Mouse (Mus musculus) heart, postnatal 25 days (tissue): ENCODE data around the gene Faap24. TPM values are rescaled to one million over a fixed set of nuclear protein-coding genes. Genes with fewer than 3 reads are reported as not detected.

Experiments
- DNase-seq: peaks from one replicate; pipeline ENCODE4 v3.0.0; 2022; ENCODE audit warnings: low spot score
- intact Hi-C: fragments of 180-260 bp; cut with DNase I; formaldehyde crosslinking; loops from one replicate; pipeline ENCODE4 v1.15.1; 2025
- total RNA-seq, 2 experiments: library from RNA; stranded (reverse); gene quantifications; 2 replicates each; pipeline ENCODE4 v1.2.3; 2021

Faap24 gene
- 1 to 10 TPM; 1.6 to 2.1 TPM for total RNA-seq

GRCm38 (mm10) chr7:35396542-35397168, at the start of gene Faap24, which contains the start of gene Cep89:
TSS of gene Faap24 (minus strand) at chr7:35396836.
TSS of gene Cep89 (plus strand) at chr7:35397035.
- peak; percentile 90 for DNase-seq
- intact Hi-C loops: loop anchor here (10.0 kb wide), 1 partner anchor 248 kb away; the partner anchor contains the start of gene Pdcd5

GRCm38 (mm10) chr7:35435266-35435665, 38.6 kb upstream of the Faap24 start:
- intact Hi-C loops: no loop called here

GRCm38 (mm10) chr7:35428146-35428545, 31.5 kb upstream of the Faap24 start:
- intact Hi-C loops: no loop called here

More at GRCm38 (mm10) chr7:35435266-35435665, 38.6 kb upstream of the Faap24 start:
- DNase-seq: no peak

DNA sequence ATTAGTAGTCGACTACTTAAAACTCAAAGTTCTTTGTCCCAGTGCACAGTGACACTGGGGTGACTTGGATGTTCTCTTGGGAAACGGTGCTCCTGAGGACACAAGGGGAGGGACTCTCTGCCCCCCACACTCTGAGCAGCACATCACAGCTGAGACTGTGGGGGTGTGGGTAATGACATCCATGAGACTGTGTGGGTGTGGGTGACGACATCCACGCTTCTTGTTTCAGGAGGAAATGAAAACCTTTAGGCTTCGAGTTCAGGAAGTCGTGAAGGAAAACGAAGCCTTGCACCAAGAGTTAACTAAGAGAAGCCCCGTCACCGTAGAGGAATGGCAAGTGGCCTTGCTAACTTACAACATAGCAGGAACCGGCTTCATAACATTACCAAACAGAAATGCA, 26.4 kb upstream of the Faap24 start:
- intact Hi-C loops: no loop called here
- no peak for DNase-seq

More at GRCm38 (mm10) chr7:35428146-35428545, 31.5 kb upstream of the Faap24 start:
- no peak for DNase-seq

DNA sequence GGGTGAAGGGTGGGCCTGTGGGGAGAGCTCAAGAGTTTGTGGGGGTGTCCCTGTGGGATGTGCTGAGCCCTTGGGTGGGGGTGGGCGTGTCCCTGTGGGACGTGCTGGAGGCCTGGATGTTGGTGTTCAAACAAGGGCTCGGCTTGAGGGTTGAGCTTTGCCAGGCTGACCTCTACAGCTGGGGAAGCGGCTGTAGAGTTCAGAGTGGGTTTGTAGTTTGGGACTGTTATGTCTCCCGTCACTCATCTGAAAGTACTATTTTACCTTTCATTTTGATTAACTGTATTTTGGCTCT, 20.0 kb upstream of the Faap24 start:
- intact Hi-C loops: no loop called here
- no peak for DNase-seq

- intact Hi-C loops: no loop called here
- DNase-seq: no peak
Measured at GRCm38 (mm10) chr7:35415801-35416653, 19.4 kb upstream of the Faap24 start.

DNA sequence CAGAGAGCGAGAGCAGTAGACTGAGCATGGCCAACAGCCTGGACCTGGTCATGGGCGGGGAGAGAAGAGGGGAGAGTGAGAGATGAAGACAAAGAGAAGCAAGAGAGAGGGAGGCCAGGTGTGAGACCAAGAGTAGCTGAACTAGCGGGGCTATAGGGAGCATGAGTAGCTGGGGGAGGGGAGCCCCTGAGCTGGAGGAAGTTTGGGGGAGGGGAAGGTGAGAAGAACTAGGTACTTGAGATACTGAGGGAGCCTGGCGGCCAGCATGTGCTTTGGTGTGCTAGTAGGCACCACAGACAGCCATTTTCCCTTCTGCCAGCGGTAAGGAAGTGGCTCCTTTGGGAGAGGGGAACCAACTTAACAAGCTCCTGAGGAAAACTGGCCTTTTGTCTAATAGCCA, 18.6 kb upstream of the Faap24 start:
- intact Hi-C loops: no loop called here
- DNase-seq: no peak

- DNase-seq: no peak
- intact Hi-C loops: no loop called here
Measured at GRCm38 (mm10) chr7:35401169-35401568, 4.5 kb upstream of the Faap24 start.

GRCm38 (mm10) chr7:35395734-35396456, 741 bp downstream of the Faap24 start:
- no peak for DNase-seq
- intact Hi-C loops: loop anchor here (2.0 to 10.0 kb wide), 2 partner anchors 59 to 249 kb away; partner anchors contain the start of gene Pdcd5

GRCm38 (mm10) chr7:35392935-35393334, 3.7 kb downstream of the Faap24 start:
- intact Hi-C loops: loop anchor here (5.0 to 10.0 kb wide), 3 partner anchors 76 to 252 kb away; partner anchors contain the start of genes Gpatch1 and Pdcd5
- DNase-seq: no peak

DNA sequence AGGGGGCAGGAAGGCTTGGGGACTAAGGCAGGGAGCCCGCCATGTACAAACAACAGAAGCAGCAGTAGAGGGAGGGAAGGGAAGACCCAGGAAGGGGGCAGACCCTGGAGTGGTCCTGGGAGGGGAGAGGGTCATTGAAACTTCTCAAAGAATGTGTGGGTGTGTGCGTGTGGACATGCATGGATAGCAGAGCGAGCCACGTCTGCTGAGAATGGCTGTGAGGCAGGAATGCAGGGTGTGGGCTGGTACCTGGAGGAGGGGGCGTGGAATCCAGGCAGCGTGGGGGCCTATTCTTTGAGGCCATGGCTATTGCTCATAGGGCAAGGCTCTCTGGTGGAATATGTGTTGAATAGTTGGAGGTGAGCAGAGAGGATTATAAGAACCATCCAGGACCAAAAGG, 7.9 kb downstream of the Faap24 start:
- no peak for DNase-seq
- intact Hi-C loops: no loop called here

GRCm38 (mm10) chr7:35386525-35386952, 10.1 kb downstream of the Faap24 start:
- no peak for DNase-seq
- intact Hi-C loops: no loop called here

DNA sequence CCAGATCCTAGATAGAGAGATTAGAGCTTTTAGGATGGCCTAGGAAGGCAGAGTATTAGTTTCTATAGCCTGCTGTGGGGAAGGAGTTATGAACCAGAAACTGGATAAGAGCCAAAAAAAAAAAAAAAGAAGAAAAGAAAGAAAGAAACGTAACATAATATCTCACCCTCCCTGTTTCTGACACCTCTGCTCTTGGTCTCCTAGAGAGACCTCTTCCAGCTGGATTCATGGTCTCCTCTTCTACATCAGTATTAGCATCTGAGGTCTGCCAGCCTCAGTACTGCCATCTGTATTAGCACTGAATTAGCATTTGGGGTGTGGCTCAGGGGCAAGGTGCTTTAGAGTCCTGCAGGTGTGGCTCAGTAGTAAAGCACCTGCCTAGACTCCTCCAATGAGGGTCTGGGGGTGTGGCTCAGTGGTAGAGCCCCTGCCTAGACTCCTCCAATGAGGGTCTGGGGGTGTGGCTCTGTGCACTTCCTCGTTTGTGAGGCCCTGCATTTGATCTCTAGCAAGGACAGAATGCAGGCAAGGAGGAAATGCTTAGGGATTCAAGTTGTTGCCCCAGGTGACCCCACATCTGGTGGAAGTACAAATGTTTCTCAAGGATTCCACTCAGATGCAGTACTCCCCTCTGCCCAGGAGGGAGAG, 13.8 kb downstream of the Faap24 start:
- no peak for DNase-seq
- intact Hi-C loops: no loop called here

DNA sequence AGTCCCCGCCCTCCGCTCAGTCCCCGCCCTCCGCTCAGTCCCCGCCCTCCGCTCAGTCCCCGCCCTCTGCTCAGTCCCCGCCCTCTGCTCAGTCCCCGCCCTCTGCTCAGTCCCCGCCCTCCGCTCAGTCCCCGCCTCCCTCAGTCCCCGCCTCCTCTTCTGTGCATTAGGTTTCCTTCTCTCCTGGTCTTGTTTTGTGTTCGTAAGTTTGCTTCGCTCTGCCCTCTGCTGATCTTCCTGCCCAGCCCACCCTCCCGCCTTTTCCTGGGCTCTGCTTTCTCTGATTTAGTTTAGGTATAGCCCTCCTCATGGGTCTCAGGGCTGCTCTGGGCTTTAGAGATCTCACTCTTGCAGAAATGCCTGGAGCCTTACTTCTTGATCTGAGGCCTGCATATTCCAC, 14.8 kb downstream of the Faap24 start:
- no peak for DNase-seq
- intact Hi-C loops: no loop called here

GRCm38 (mm10) chr7:35380351-35380750, 16.3 kb downstream of the Faap24 start:
- DNase-seq: no peak

DNA sequence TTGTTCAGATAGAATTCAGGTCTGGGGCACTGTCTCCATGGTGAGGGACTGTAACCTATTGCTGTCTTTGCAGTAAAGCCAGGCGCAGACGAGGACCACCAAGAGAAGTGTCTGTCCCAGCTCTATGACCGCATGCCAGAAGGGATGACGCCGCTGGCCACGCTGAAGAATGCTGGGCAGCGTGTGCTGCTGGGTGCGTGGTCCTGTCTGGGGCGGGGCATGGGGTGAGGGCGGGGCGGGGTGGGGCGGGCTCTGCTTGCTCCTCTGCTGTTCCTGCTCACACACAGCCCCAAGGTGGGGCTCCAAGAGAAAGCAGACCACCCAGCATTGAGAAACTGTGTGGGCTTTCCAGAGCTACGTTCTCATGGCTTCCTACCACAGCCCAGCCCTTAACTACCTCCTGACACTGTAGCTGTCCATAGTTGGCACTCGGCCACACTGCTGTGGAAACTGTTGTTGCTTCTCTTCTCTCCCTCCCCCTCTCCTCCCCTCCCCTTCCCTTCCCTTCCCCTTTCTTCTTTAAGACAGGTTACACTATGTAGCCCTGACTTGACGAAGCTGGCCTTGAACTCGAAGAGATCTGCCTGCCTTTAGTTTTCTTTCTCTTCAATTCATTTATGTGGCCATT, 17.0 kb downstream of the Faap24 start:
- no peak for DNase-seq
- intact Hi-C loops: no loop called here

More at GRCm38 (mm10) chr7:35380351-35380750, 16.3 kb downstream of the Faap24 start:
- intact Hi-C loops: no loop called here

GRCm38 (mm10) chr7:35376623-35377022, 20.0 kb downstream of the Faap24 start:
- no peak for DNase-seq
- intact Hi-C loops: no loop called here

GRCm38 (mm10) chr7:35374265-35374664, 22.4 kb downstream of the Faap24 start:
- DNase-seq: no peak
- intact Hi-C loops: no loop called here

DNA sequence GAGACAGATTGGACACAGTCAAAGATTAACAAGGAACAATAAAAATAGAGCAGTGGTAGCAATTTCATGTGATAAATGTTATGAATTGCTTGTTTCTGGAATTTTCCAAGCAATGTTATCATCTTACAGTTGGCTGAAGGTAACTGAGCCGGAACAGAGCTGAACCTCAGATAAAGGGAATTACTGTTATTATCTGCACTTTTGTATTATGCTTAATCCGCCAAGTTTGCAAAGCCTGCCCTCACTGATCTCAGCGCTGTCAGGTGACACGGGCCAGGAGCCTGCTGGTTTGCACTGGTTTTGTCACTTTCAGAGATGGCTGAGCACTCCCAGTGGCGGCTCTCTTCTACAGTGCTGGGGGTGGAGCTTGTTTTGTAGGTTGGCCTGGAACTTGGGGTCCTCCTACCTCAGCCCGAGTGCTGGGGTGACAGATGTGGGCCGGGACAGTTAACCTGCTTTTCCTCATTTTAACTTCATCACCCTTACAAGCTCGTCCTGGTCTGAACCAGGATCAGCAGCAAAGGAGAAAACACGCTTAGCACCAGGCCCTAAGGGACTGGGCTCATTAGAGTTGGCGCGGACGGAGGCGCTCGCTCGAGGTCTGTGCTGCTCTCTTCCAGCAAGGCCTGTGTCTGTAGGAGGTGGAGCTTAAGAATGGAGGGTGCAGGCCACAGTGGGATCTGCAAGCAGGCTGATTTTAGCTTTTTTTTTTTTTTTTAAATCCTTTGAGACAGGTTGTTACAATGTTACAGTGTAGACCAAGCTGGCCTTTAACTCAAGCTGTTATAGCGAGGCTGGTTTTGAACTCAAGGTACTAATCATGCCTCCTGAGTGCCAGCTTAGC, 23.3 kb downstream of the Faap24 start:
- intact Hi-C loops: no loop called here
- no peak for DNase-seq
